Mouse (Mus musculus) neural tube, embryonic 14.5 days (tissue): ENCODE measurements around the gene Olfr767. TPM values are rescaled to one million over a fixed set of nuclear protein-coding genes. Genes with fewer than 3 reads are reported as not detected.

Experiments used
- ATAC-seq: fragments of 200-750 bp; cut with Nextera tagmentation; 2 replicates; pipeline ENCODE4 v1.8.0; 2017; ENCODE audit warnings: low read depth, mild to moderate bottlenecking, moderate TSS enrichment, moderate library complexity
- H3K27ac ChIP-seq: fragments of 300-500 bp; sonication (generic); 2 replicates; pipeline ENCODE4 v1.5.1; 2014; ENCODE audit warnings: low read depth, mild to moderate bottlenecking, control low read depth, low read length, moderate library complexity, mixed read lengths
- H3K27me3 ChIP-seq: fragments of 300-500 bp; sonication (generic); 2 replicates; pipeline ENCODE4 v1.6.1; 2014; ENCODE audit warnings: low read length; ENCODE audit not compliant: control insufficient read depth, insufficient read depth
- H3K36me3 ChIP-seq: fragments of 300-500 bp; sonication (generic); 2 replicates; pipeline ENCODE4 v1.6.1; 2014; ENCODE audit warnings: low read length, mixed read lengths; ENCODE audit not compliant: control insufficient read depth, insufficient read depth
- H3K4me1 ChIP-seq: fragments of 300-500 bp; sonication (generic); 2 replicates; pipeline ENCODE4 v1.6.1; 2014; ENCODE audit warnings: low read length; ENCODE audit not compliant: control insufficient read depth, insufficient read depth
- H3K4me2 ChIP-seq: fragments of 300-500 bp; sonication (generic); 2 replicates; pipeline ENCODE4 v1.6.1; 2014; ENCODE audit warnings: mild to moderate bottlenecking, low read depth, low read length, control low read depth
- H3K4me3 ChIP-seq: fragments of 300-500 bp; sonication (generic); 2 replicates; pipeline ENCODE4 v1.5.1; 2014; ENCODE audit warnings: low read depth, low read length, control low read depth, mixed read lengths
- H3K9ac ChIP-seq: fragments of 300-500 bp; sonication (generic); replicated peaks from 2 replicates; pipeline ENCODE4 v1.6.1; 2014; ENCODE audit warnings: low read depth, mild to moderate bottlenecking, control low read depth, low read length, mixed read lengths
- H3K9me3 ChIP-seq: fragments of 300-500 bp; sonication (generic); 2 replicates; pipeline ENCODE4 v1.6.1; 2016; ENCODE audit warnings: low read length; ENCODE audit not compliant: control insufficient read depth
- whole genome bisulfite sequencing: fragments of 180-500 bp; shearing (Covaris S2); extraction: QIAGEN DNeasy Blood & Tissue Kit; methylation state at CpG from one replicate; pipeline ENCODE4 v1.1.7; 2014; 5-methylcytosine and 5-hydroxymethylcytosine counted together
- polyA plus RNA-seq: library from polyadenylated mRNA; unstranded; fragments of >200 nt; fragmentation: Nextera tagmentation; extraction: Ambion mirVana; gene quantifications from 2 replicates; pipeline ENCODE4 v1.2.1, GENCODE M21; 2014

Gene Olfr767
- polyA plus RNA-seq, 1 experiment from 2014 or later = not detected

- peak; percentile 83 for ATAC-seq
- H3K4me3 ChIP-seq = no peak overlapping the region
- H3K36me3 ChIP-seq = no peaks in the 10 kb centered on the region
- H3K9me3 ChIP-seq = no peaks in the 10 kb centered on the region
- no peaks in the 10 kb centered on the region for H3K27me3 ChIP-seq
- no peak overlapping the region for H3K9ac ChIP-seq
- no peak overlapping the region for H3K27ac ChIP-seq
- no peaks in the 10 kb centered on the region for H3K4me1 ChIP-seq
- no peak overlapping the region for H3K4me2 ChIP-seq
- WGBS = 59% methylated on average over 3 of the region's 3 CpGs
Measured at GRCm38 (mm10) chr10:129026018-129026662, 56.6 kb downstream of the Olfr767 start.

Other genes with a start within 250 kb of the Olfr767 start
- gene Gdf11, start 191.2 kb downstream of the Olfr767 start, polyA plus RNA-seq = 8.2 and 8.6 TPM in 2 replicates
- 146 and 210 TPM in 2 replicates for gene Cd63, start 181.9 kb downstream of the Olfr767 start, polyA plus RNA-seq
- 18.4 and 19.7 TPM in 2 replicates for gene Rdh5, start 160.0 kb downstream of the Olfr767 start, polyA plus RNA-seq
- gene Bloc1s1, start 158.9 kb downstream of the Olfr767 start, polyA plus RNA-seq = 258 and 280 TPM in 2 replicates
- 3.3 and 10.3 TPM in 2 replicates for gene Itga7, start 149.1 kb downstream of the Olfr767 start, polyA plus RNA-seq
- not detected in 2 replicates for gene Mettl7b, start 121.9 kb downstream of the Olfr767 start, polyA plus RNA-seq
- gene Olfr9, start 93.5 kb downstream of the Olfr767 start, polyA plus RNA-seq = not detected in 2 replicates
- gene Olfr763, start 72.1 kb downstream of the Olfr767 start, polyA plus RNA-seq = not detected in 2 replicates
- gene Olfr764-ps1, start 43.0 kb downstream of the Olfr767 start, polyA plus RNA-seq = not detected in 2 replicates
- not detected in 2 replicates for gene Olfr765, start 32.9 kb downstream of the Olfr767 start, polyA plus RNA-seq
- not detected in 2 replicates for gene Olfr766-ps1, start 13.9 kb downstream of the Olfr767 start, polyA plus RNA-seq
- gene Olfr768, start 16.5 kb upstream of the Olfr767 start, polyA plus RNA-seq = not detected in 2 replicates
- not detected in 2 replicates for gene Olfr769, start 35.0 kb upstream of the Olfr767 start, polyA plus RNA-seq
- gene Olfr770, start 56.1 kb upstream of the Olfr767 start, polyA plus RNA-seq = not detected in 2 replicates
- not detected in 2 replicates for gene Olfr771, start 81.8 kb upstream of the Olfr767 start, polyA plus RNA-seq
- not detected in 2 replicates for gene Olfr772, start 95.0 kb upstream of the Olfr767 start, polyA plus RNA-seq
- not detected in 2 replicates for gene Olfr773, start 104.5 kb upstream of the Olfr767 start, polyA plus RNA-seq
- gene Olfr774, start 153.3 kb upstream of the Olfr767 start, polyA plus RNA-seq = not detected in 2 replicates
- gene Olfr775, start 165.5 kb upstream of the Olfr767 start, polyA plus RNA-seq = not detected in 2 replicates
- not detected in 2 replicates for gene Olfr776, start 176.2 kb upstream of the Olfr767 start, polyA plus RNA-seq
- not detected in 2 replicates for gene Olfr777, start 188.6 kb upstream of the Olfr767 start, polyA plus RNA-seq
- gene Olfr780, start 235.2 kb upstream of the Olfr767 start, polyA plus RNA-seq = not detected in 2 replicates
- gene Olfr781, start 245.9 kb upstream of the Olfr767 start, polyA plus RNA-seq = not detected in 2 replicates